Mouse (Mus musculus) cerebellum, postnatal 25 days (tissue): ENCODE data around the gene Cdh24.

Source experiments
- DNase-seq, 2 experiments: peaks; one replicate each; pipeline ENCODE4 v3.0.0; 2021; ENCODE audit warnings: mixed read lengths in 2 of 2

Cdh24 gene

DNA sequence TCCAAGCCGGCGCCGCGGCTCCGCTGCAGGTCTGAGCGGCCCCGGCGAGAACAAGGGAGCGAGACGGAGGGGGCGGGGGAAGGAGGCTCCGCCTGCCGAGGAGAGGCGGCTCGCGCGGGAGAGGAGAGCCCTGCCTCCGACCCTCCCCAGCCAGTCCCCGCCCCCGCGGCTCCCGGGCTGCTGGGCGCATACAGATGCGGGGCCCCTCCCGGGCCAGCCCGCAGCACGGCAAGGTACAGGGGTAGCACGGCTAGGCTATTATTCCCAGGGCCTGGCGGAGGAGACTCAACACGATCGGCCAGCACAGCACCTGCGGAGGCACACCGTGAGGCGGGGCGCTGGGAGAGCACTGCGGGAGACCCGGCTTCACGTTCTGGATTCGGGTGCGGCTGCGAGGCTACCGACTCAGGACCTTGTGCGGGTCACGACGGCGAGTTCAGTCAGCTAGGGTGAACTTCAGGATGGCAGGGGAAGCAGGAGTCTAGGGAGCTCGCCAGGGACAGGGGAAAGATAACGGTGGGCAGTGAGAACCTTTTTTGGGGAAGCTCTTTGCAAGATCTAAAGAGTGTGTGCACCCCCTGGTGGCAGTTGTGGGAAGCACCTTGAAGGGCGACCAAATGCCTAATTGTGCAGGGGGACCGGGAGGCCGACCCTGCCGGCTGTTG is at the start of gene Cdh24:
TSS of gene Cdh24 (minus strand) at position 60 of the 665 bp plus-strand sequence.
- DNase-seq, result peak; percentile 90 to 92

DNA sequence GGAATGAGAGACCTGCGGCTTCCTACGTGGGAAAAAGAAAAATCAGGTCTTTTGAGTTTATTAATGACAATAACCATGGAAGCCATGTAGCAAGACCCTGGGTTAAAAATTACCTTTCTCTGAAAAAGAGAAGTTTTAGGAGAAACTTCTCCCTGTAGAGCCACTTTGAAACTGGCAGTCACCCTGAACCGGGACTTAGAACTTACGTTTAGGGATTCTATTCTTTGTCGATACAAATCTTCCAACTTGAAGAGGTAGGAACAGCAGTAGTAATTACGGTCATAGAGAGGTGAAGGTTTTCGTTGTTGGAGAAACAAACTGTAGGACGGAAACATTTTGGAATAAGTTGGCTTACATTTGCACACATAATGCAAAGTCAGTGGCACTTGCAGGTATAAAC is 46.1 kb upstream of the Cdh24 start:
- DNase-seq, result no peak

DNA sequence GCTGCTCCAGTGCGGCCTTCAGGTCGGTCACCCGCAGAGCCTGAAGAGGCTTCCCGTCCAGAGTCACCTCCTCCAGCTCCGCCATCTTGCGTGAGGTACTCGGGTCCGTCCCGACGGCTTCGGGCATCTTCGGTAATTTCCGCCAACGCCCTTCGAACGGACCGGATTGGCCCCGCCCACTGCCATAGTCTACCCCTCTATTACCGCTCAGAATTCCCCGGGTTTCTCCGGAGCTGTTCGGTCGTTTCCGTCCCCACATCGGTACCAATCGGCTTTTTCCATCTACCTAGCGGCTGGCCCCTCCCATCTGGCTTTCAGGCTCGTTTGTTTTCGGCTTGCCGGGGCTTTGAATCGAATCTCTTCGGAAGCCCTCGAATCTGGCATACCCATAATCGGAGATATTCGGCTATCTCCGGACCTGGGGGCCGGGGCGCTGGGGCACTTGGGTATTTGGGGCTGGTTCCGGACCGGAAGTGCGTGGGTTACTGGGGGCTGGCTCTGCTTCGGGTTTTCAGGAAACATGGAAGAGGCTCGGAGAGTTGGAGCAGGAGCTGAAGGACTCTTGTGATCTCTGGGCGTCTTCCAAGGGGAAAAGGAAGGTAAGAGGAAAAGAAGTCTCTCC is 45.5 kb upstream of the Cdh24 start, which contains the start of gene Acin1:
TSS of gene Acin1 (minus strand) at position 410 of the 622 bp plus-strand sequence.
- peak; percentile 100 for DNase-seq

DNA sequence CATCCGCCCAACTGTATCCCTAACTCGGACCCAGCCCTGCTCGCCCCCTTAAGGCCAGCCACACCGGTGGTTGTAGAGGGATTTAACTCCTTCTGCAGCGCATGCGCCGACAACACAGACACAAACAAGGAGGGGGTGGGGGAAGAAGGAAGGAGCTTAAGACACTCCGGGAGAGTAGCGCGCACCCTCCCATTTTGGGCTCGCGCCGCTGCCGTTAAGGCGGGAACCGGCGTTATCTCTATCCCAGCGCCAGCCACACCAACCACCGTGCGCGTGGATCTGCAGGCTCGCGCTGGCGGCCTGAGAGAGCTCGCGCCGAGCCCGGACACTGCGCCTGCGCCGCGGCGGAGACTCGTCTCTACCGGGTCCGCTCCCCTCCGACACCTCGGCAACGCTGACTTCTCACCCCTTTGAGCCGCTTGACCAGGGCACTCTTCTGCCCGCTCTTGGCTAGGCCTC is 44.9 kb upstream of the Cdh24 start, which contains the start of gene 1700123O20Rik:
TSS of gene 1700123O20Rik (plus strand) at position 154 of the 459 bp plus-strand sequence.
- DNase-seq, result no peak

DNA sequence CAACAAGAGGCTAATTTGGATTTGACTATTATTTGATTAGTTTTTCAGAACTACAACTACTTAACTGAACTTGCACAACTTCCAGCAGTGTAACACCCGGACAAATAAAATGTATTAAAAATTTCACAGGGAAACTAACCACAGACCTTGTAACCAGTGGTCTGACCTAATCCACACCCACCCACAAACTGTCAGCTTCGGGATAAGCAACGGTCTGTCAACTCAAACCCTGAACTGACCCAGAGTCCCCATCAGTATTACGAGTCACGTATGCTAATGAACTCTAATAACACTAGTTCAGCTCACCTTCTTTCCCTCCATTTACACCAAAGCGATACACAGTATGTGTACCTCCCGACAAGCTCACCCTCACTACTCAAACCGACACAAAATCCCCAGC is 44.3 kb upstream of the Cdh24 start:
- DNase-seq, result no peak

DNA sequence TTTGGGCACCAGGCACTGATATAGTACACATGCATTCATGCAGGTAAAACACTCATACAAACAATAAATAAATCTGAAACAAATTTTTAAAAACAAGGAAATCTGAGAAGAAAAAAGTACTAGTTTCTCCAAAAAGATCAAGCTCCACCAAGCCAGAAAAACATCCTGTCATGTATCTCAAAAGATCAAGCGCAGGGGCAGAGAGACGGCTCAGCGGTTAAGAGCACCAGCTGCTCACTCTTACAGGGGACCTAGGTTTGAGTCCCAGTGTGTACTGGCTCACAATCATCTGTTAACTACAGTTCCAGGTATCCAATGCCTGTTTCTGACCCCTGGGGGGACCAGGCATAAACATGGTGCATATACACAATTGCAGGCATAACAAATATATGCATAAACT is 41.2 kb upstream of the Cdh24 start:
- DNase-seq, result no peak

DNA sequence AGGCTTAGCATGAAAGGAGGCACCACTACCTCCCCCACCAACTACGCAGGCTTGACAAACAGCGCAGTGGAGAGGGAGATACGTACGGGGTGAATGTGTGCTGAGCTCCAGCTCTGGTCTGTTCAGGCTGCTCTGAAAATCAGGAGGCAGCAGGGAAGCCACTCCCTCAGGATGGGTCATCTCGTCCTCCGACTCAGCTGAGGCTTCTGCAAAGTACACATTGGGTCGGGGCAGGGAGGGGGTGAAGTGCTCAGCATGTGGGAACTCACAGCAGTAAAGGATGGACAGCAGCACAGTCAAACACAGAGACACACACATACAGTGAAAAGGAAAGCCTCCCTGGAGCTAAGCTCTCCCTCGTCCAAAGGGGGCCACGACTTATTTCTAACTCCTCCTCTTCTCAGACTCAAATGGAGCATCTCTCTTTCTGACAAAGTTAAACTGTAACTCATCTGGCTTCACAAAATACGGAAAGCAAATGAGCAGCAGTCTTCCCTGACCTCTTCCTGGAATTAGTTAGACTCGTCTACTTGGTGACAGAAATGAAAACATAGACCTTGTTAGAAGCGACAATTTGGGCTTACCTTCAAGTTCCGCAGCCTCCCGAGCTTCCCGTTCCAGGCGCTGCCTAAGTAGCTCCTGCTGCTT is 37.6 kb upstream of the Cdh24 start:
- DNase-seq, result no peak

DNA sequence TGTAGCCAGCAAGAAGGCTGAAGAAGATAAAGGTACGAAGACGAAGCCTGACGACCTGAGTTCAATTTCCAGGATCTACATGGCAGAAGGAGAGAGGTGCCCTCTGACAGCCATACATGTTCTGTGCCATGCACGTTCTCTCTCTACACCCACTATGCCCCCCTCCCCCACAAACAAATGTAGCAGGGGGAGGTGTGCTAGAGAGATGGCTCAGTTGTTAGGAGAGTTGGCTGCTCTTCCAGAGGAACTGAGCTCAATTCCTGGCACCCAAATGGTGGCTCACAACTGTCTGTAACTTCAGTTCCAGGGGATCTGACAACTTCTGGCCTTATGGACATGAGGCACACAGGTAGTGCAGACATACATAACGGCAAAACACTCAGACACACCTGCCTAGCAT is 35.1 kb upstream of the Cdh24 start:
- DNase-seq, result no peak

DNA sequence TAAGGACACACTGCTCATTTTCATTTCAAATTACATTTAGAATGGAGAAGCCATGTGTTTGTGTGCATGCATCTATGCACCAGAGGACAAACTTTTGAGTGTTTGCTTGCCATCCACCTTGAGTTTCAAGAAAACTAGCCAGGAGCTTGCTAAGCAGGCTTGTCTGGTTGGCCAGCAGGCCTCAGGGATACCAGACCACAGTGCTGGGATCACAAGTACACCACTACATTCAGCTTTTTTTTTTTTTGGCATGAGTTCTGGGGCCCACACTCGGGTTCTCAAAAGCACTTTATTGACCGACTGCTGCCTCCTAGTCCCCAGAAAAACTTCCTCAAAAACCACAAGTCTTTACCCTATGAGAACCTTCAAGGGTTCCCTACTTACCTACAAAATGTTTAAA is 33.2 kb upstream of the Cdh24 start:
- DNase-seq, result no peak

DNA sequence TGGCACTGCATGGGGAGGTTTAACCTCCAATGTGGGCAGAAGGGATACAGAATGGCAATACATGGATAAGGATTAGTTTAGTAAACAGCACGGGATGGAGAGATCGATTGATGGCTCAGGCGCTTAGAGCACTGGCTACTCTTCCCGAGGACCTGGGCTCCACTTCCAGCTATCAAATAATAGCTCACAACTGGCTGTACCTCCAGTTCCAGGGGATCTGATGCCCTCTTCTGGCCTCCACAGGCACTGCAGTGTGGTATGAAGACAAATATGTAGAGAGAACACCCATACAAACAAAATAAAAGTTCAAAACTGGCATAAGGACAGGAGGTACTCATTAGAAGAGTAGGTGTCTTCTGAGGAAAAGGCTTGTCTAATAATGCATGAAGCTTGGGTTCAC is 28.2 kb upstream of the Cdh24 start:
- DNase-seq, result peak; percentile 47 to 68

DNA sequence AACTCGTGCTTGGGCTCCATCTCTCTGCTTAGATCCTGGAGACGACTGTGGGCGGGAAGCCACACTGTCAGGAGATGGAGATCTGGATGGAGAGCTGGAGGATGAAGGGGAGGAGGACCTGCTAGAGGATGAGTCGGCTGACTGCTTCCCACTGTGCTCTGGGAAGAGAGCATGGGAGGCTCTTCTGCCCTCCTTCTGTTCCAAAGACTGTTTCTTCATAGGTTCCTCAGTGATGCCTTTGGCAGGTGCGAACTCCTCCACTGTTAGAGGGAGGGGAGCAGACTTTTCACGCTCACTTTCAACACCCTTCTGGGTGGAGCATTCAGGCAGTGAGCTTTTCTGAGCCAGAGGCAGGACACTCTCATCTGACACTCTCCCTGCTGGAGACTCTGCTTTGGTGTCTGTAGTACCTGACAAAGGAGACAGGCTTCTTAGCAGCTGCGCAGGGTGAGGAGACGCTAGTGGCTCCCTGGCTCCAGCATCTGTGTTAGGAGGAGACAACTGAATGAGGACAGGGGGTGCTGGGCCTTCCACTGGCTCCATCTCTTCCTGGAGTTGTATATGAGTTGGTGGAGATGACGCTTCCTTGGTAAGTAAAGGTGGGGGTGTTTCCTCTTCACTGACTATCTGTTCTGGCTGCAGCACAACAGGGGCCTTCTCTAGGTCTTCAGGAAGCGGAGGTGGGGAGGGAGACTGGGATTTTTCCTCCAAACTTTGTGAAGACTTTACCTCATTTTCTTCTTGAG is 23.5 kb upstream of the Cdh24 start:
- no peak for DNase-seq

DNA sequence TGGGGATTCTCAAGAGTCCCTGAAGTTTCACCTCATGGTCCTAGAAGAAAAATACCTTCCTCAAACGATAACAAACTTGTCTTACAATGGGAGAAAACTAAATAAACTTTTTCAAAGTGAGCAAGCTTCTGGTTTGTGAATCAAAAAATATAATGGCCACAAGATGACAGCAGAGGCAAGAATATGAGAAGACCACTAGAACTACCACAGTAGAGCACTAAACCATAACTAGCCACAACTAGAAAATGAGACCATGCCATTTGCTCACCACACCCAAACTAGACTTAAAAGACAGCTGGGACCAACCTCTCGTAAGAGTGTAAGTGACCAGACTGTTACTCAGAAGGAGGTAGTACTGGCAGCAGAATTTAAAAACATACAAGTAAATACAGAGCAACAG is 18.8 kb upstream of the Cdh24 start:
- no peak for DNase-seq

DNA sequence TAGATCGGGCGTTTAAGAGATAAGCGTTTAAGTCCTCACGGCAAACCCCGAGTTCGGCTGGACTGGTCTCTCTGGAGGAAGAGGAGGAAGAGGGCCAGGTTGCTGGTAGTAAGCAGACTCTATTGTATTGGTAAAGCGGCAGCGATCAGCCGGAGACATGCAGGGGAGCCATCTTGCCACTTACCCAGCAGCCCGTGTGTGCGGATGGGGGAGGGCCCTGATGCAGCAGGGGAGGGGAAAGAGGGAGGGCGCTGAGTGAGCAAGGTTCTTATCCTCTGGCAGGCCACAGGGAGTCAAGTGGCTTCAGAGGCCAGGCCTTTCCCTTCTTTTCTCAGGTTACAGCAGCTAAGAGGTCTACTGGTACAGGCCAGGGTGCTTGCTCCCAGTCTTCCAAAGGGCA is 12.3 kb upstream of the Cdh24 start:
- DNase-seq, result peak; percentile 84 to 89

DNA sequence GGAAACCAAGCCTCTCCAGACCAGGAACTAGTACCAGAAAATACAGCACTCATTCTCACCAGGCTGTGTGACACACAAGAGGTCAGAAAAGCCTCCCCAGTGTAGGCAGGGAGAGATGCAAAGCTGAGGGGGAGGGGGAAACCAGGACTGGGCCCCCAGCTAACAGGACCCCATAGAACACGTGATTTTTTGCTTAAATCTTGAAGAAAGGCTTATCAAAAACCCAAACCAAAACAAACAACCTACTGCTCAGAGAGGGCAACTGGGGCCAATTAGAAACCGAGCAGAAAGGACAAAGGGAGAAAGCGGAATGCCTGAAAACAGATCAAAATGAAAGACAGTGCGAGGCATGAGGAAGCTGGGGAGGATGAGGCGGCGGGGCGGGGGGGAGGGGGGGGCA is 11.6 kb upstream of the Cdh24 start:
- DNase-seq, result no peak

DNA sequence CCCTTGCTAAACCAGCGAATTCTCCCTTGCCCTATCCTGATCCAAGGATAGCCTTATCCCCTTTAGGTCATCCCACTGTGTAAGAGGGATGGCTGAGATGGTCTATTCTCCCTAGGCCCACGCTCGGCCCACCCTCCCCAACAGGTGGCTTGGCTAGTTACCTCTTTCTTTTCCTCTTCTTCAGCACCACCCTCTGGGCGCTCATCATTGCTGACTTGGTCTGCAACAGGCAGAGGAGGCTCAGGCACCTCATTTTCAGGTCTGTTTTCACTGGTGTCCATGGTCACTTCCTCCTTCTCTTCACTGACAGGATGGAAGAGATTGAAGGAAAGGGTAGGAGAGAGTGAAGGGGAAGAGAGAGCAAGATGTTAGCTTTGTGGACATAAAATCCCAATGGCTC is 10.4 kb upstream of the Cdh24 start:
- no peak for DNase-seq

DNA sequence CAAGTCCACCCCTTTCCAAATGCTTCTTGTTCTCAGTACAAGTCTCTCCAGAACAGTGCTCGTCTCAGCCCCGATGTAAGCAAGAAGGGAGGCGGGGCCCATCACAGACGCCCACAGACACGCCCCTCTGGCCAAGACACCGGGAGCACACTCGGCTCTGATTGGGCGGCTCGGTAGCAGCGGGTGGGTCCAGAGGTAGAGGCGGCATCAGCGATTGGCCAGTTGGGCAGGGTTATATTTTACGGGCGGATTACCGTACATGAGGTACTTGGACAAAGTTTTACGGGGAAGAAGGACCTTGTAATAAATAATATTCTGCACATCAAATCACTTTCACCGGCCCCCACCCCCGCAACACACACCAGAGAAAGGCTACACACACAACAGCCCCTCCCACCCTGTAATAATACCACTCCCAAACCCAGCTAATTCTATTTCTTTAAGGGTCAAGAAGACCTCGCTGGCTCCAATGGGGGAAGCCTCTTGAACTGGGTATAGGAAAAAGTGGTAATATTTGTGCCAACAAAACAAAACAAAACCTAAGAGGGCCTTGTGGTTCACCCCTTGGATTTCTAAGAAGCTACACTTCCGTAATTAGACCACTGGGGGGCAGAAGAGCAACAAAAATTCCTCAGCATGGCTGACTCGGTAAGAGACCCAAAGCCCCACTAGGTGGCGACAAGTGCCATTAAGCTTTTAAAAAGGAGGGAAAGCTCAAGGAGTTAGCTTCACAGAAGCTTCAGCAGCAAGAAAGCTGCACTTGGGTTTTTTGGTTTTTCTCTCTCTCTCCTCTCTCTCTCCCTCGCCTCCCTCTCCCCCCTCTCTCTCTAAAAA is 9.7 kb upstream of the Cdh24 start:
- peak; percentile 78 to 91 for DNase-seq

DNA sequence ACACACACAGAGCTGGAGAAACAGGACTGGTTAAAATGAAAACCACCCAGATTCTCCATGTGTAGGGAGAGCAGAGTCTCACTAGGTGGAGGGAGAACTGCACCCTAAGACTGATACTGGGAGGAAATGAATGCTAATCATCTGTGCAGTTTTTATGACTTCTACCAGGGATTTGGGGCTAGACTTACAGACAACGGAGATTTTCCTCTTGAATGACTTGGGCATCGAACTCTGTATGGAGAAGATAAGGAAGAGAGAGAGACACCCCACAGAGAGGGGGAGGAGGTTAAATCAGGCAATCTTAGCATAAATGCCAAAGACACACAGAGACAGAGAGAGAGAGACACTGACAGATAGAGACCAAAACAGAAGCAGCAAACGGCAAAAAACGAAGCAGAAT is 6.7 kb upstream of the Cdh24 start:
- no peak for DNase-seq

DNA sequence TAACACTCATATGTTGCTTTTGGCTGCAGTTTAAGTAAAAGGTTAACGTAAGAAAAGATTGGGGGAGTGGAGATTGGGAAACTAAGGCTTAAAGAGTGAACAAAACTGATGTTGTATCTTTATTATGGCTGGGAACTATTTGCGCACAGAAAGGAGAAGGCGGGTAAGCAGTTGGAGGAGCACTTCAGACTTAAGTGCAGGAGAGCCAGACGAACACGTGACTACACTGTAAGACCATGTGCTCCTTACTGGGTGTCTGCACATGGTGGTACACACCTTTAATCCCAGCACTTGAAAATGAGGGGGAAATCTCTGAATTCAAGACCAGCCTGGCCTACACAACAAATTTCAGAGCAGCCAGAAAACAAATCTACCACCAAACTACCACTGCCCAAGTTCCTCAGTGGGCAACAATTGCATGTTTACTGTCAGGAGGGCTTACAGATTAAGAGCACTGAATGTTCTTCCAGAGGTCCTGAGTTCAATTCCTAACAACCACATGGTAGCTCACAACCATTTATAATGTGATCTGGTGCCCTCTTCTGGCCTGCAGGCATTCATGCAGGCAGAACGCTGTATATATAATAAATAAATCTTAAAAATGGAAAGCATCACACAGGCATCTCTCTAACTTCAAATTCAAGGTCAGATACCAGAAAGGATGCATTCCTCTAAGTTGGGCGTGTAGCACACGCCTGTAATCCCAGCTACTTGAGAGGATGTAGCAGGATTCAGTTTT is 5.9 kb upstream of the Cdh24 start:
- DNase-seq, result no peak

DNA sequence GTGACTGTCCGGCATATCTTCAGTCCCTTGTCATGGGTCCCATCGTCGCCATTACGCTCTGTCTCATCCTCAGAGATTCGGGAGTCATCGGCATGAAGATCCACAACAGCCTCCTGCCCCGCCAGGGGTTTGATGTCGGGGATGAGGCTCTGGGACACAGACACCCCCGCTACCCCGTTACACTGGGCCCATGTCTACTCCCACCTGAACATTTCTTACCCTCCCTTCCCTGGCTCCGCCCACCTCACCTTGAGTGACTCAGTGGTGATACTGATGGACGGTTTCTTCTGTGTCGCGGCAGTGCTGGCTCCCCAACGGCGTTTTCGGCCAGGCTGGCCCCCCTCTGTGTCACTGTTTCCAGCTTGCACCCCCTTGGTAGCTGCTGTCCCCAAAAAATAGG is 5.3 kb upstream of the Cdh24 start:
- no peak for DNase-seq

DNA sequence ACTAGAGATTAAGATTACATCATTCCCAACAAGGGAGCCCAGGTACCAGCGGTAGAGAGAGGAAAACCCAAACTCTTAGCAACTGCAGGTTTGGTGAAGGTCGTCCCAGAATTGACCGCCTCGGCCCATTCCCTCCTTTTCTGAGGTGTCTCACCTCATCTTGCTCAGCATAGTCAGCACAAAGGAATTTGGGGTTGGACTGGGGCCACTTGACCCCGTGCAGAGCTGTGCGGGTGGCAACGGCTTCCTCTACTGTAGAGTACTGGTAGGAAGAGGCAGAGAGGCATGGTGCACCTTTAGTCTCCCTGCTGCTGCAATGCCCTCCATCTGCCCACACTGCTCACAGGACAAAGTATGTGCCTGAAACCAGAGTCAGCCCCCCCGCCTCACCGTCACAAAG is 3.1 kb upstream of the Cdh24 start:
- DNase-seq, result no peak

DNA sequence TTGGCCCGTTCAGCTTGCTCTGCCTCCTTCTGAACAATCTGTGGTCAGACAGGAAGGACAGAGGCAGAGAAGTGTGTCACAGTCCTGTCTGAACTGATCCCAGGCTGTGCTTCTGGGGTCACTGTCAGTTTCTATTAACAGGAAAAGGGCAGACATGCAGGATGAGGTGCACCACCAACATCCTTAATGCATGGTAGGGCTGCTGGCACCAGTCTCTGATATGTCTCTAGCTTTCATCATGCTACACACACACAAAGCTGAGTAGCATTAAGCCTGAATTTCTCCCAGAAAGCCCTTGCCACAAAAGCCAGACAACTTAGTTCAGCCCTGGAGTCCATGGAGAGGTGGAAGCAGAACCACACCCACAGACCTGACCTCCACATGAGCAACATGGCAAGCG is 1.8 kb upstream of the Cdh24 start:
- DNase-seq, result no peak
